Mouse (Mus musculus): ENCODE results near the gene Nfat5.

GRCm38 (mm10) chr8:107293641-107294628, 665 bp downstream of the Nfat5 start:
- TF ChIP-seq POLR2A (IDR thresholded peaks at IDR 0.05; ENCODE audit: insufficient read length, low read depth) = no peak
- no peak for TF ChIP-seq TCF3 (IDR thresholded peaks at IDR 0.05; ENCODE audit: insufficient read length, low read depth)
- no peak for TF ChIP-seq MYOD1 (IDR thresholded peaks at IDR 0.05; ENCODE audit: control insufficient read depth in 1 of 3, insufficient read length in 2 of 3, low read depth in 2 of 3)
- no peak for TF ChIP-seq CEBPB (IDR thresholded peaks at IDR 0.05; ENCODE audit: insufficient read depth, poor library complexity, severe bottlenecking)
- no peak for TF ChIP-seq USF1 (IDR thresholded peaks at IDR 0.05; ENCODE audit: low read depth)
